Mouse (Mus musculus): ENCODE results near the gene Dars. TPM values are rescaled to one million over a fixed set of nuclear protein-coding genes. Genes with fewer than 3 reads are reported as not detected.
A peak's percentile ranks its signal among the peaks of the same experiment; 100 is the strongest.

The Dars gene
- polyA plus RNA-seq, 1 experiment from 2014 or later = 140 TPM

DNA sequence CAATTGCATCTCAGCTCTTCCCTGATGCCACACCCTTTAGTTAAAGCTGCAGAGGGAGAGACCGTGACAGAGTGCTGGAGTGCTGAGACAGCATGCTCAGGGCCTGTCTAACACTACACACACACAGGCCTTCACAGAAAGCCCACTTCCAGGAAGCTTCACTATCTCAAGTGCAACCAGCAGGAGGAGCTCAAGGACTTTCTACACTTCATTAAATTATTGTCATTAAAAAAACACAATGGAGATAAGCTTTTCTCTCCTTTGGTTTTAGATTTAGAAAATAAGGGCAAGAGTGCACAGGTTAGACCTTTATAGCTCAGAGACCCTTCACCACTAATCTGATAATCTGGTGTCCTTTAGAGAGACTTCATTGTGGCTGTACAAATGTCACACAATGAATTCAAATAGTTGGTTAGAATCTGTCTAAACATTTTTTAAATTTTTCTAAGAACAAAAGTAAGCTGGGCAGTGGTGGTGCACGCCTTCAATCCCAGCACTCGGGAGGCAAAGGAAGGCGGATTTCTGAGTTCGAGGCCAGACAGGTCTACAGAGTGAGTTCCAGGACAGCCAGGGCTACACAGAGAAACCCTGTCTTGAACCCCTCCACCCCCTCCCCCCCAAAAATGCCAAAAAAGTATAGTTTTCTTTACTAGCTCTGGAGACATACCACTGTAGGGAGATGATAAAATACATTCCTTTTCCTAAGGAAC lies 48.3 kb downstream of the Dars start:
- WGBS = 83% methylated on average over 5 of the region's 5 CpGs
- Histone ChIP-seq H3K36me3 (peaks cover 40% of the 10 kb centered on the region), H3K4me3 (no peak overlapping the region), H3K4me2 (no peak overlapping the region), H3K27ac (no peak overlapping the region), H3K27me3 (no peaks in the 10 kb centered on the region), H3K9me3 (no peaks in the 10 kb centered on the region), H3K9ac (no peak overlapping the region), H3K4me1 (no peaks in the 10 kb centered on the region)
- no peak for ATAC-seq (ENCODE audit: insufficient number of reproducible peaks, low FRiP score, low TSS enrichment, low read depth)

DNA sequence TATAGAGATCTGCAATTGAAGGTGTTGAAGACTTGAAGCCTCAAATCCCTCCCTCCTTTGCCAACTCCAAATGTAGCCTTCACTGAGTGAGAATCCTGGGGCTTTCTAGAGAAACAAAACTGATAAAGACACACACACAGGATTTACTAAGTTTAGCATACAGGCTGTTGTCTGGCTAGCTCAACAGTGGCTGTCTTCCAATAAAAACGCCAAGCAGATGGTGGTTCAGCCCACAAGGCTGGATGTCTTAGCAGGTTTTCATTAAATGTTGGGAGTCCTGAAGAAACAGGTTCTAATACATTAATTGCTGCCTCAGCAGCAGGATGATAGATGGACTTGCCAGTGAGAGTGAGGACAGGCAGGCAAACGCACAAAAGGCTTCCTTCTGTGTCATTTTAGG lies 56.6 kb downstream of the Dars start:
- Histone ChIP-seq H3K4me2 (no peak overlapping the region), H3K4me1 (peaks cover 23% of the 10 kb centered on the region), H3K36me3 (peaks cover 28% of the 10 kb centered on the region), H3K9me3 (no peaks in the 10 kb centered on the region), H3K27me3 (no peaks in the 10 kb centered on the region), H3K9ac (no peak overlapping the region), H3K4me3 (no peak overlapping the region), H3K27ac (no peak overlapping the region)
- no peak for ATAC-seq (ENCODE audit: insufficient number of reproducible peaks, low FRiP score, low TSS enrichment, low read depth)
- WGBS = 53% methylated on average over 2 of the region's 2 CpGs

DNA sequence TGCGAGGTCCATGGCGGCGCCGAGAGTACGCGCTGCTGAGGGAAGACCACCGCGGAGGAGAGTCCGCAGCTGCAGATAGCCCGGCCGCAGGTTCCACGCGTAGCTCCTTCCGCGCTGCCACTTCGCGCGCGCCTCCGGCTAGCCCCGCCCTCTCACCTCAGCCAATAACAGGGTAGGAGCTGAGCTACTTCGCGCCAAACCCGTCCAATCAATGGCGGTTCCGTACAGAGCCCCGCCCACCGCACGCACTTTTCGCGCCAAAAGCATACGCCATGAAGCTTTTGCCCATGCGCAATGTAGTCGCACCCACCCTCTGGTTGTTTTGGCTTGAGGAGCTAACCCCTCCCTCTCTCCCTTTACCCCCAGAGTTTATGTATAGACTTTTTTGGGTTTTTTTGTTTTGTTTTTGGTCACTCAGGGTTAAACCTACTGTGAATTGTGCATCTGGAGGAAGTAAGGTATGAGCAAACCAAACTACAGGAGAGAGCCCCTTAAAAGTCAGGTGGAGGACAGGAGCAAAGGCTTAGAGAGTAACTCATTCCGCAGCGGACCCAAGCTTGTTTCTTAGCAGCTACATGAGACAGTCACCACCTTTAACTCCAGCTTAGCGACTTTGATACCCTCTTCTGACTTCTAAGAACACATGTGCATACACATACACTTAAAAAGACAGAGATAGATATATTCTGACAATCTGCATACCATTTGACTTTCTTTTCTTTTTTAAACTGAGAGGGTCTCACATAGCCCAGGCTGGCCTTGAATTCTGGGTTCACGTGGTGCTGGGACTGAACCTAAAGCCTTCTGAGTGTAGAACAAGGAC lies 57.4 kb downstream of the Dars start, which contains the start of gene Mcm6:
Gene Mcm6 (minus strand): TSS at position 111 of the 823 bp plus-strand sequence.
- no peaks in the 10 kb centered on the region for H3K9me3 ChIP-seq
- peaks cover 30% of the 10 kb centered on the region for H3K36me3 ChIP-seq
- H3K27me3 ChIP-seq = no peaks in the 10 kb centered on the region
- H3K4me2 ChIP-seq = peak within 1 kb of the TSS; percentile 59
- WGBS = 2% methylated on average over 38 of the region's 38 CpGs
- peak; percentile 97 for ATAC-seq (ENCODE audit: insufficient number of reproducible peaks, low FRiP score, low TSS enrichment, low read depth)
- H3K4me3 ChIP-seq = peak within 1 kb of the TSS; percentile 87
- peak within 1 kb of the TSS; percentile 97 for H3K27ac ChIP-seq
- H3K4me1 ChIP-seq = peaks cover 23% of the 10 kb centered on the region
- peak within 1 kb of the TSS; percentile 80 for H3K9ac ChIP-seq

DNA sequence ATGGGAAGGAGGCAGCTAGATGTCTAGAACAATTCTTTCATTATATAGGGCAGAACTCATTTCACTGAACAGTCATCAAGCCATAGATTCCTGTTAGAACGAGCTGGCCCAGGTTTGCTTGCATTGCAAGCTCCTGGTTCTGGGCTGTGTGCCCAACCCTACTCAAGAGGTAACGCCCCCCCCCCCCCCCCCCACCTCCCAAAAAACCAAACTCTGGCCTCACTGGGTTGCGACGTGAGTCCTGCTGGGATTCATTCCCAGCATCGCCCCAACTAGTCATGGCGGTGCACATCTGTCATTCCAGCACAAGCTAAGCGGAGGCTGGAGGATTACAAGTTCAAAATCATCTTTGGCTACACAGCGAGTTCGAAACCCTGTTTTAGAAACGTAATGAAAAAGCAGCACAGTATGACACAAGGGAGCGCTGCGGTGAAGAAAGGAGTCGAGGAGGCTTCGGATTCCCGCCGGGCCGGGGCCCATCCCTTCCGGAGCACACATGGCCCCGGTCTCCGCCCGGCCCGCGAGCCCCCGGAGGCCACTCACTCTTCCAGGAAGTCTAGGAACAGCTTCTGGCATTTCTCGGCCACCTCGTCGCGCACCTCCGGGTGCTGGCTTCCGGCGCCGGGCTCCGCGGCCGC lies 58.1 kb downstream of the Dars start:
- Histone ChIP-seq H3K4me2 (peak overlapping the region; percentile 59), H3K4me3 (peak overlapping the region; percentile 87), H3K4me1 (peaks cover 23% of the 10 kb centered on the region), H3K9ac (peak overlapping the region; percentile 80), H3K27ac (peak overlapping the region; percentile 97), H3K9me3 (no peaks in the 10 kb centered on the region), H3K27me3 (no peaks in the 10 kb centered on the region), H3K36me3 (peaks cover 29% of the 10 kb centered on the region)
- peak; percentile 62 for ATAC-seq (ENCODE audit: insufficient number of reproducible peaks, low FRiP score, low TSS enrichment, low read depth)
- under 1% methylated on average over 35 of the region's 35 CpGs for WGBS

DNA sequence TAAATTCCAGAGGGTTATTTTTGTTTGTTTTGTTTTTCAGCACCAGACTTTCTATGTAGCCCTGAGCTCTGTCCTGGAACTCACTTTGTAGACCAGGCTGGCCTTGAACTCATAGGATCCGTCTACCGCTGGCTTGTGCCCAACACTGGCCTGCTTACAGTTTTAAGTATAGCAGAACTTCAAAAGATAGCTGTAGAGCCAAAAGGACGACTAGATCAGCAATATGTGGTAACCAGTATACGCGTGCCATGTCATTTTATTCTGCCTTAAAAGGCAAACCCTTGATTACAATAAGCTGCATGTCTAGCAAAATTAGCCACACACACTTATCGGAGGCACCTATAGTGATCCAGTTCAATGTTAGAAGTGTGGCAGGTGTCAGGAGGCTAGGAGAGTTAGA lies 58.9 kb downstream of the Dars start:
- ATAC-seq (ENCODE audit: insufficient number of reproducible peaks, low FRiP score, low TSS enrichment, low read depth) = no peak
- H3K9me3 ChIP-seq = no peaks in the 10 kb centered on the region
- peaks cover 34% of the 10 kb centered on the region for H3K36me3 ChIP-seq

DNA sequence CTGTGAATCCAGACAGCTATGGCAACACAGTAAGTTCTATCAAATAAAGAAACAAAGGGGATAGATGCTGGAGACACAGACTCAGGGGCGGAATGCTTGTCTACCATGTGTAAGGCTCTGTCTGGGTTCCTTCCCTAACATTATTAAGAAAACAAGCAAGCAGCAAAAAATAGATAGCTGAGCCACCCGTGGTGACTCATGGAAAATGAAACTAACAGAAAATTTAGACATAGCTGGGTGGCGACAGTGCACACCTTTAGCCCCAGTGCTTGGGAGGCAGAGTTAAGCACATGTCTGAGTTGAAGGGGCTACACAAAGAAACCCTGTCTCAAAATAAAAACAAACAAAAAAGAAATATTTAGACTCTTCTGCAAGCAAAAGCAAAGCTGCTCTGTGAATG lies 59.7 kb downstream of the Dars start:
- peaks cover 33% of the 10 kb centered on the region for H3K36me3 ChIP-seq
- no peaks in the 10 kb centered on the region for H3K9me3 ChIP-seq
- no peak overlapping the region for H3K9ac ChIP-seq
- H3K4me3 ChIP-seq = peak overlapping the region; percentile 87; the same call in 1 of the 2 replicates
- no peaks in the 10 kb centered on the region for H3K27me3 ChIP-seq
- H3K27ac ChIP-seq = no peak overlapping the region
- WGBS = 50% methylated on average over 3 of the region's 3 CpGs
- ATAC-seq (ENCODE audit: insufficient number of reproducible peaks, low FRiP score, low TSS enrichment, low read depth) = no peak
- peak overlapping the region; percentile 59 for H3K4me2 ChIP-seq
- peaks cover 23% of the 10 kb centered on the region for H3K4me1 ChIP-seq

More for the DNA sequence above, 58.9 kb downstream of the Dars start:
- Histone ChIP-seq H3K27me3 (no peaks in the 10 kb centered on the region), H3K27ac (0 out of 2 replicates have a peak overlapping the region, but pooled peaks have one; percentile 97), H3K4me3 (peak overlapping the region; percentile 87), H3K4me2 (peak overlapping the region; percentile 59), H3K9ac (0 out of 2 replicates have a peak overlapping the region, but pooled peaks have one; percentile 80), H3K4me1 (peaks cover 23% of the 10 kb centered on the region)
- 58% methylated on average over 6 of the region's 6 CpGs for WGBS

DNA sequence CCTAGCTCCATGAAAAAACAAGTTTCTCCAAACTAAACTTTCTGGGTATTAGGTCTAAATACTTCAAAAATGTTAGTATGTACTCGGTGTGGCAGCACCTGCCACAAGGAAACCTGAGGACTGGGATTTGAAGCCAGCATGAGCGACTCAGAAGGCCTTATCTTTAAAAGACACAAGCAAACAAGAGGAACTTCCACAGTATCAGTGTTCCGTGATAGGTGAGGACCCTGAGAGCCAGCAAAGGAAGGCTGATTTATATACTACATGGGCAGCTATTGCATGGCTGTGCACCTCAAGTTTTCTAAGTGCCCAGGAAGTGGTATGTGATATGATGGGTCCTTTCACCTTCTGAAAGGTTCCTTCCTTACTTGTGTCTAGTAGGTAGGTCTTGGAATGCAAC lies 64.1 kb downstream of the Dars start:
- peaks cover 64% of the 10 kb centered on the region for H3K36me3 ChIP-seq
- no peak overlapping the region for H3K4me3 ChIP-seq
- no peak for ATAC-seq (ENCODE audit: insufficient number of reproducible peaks, low FRiP score, low TSS enrichment, low read depth)
- H3K27me3 ChIP-seq = no peaks in the 10 kb centered on the region
- H3K4me2 ChIP-seq = no peak overlapping the region
- 92% methylated on average over 3 of the region's 3 CpGs for WGBS
- no peak overlapping the region for H3K27ac ChIP-seq
- peaks cover 10% of the 10 kb centered on the region for H3K4me1 ChIP-seq
- no peaks in the 10 kb centered on the region for H3K9me3 ChIP-seq
- no peak overlapping the region for H3K9ac ChIP-seq

DNA sequence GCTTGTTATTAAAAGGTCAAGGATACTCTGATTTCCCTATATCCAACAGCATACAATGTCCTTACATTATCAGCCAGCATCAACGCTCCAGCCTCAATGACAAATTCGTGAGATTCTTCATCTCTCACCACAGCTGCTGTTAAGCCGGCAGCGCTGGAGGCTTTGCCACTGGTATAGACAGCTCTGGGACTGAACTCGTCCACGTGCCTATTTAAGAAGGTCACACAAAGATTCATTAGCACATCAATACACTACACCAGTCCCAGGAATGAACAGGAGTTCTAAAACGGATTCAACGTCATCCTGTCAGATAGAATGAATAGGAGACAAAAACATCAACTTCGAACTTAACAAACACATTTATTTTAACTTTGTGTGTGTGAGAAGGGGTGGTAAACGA lies 72.9 kb downstream of the Dars start:
- 90% methylated on average over 10 of the region's 10 CpGs for WGBS
- H3K36me3 ChIP-seq = peaks cover 84% of the 10 kb centered on the region
- H3K4me2 ChIP-seq = no peak overlapping the region
- no peak overlapping the region for H3K9ac ChIP-seq
- no peaks in the 10 kb centered on the region for H3K4me1 ChIP-seq
- no peak overlapping the region for H3K4me3 ChIP-seq
- no peak overlapping the region for H3K27ac ChIP-seq
- no peak for ATAC-seq (ENCODE audit: insufficient number of reproducible peaks, low FRiP score, low TSS enrichment, low read depth)
- no peaks in the 10 kb centered on the region for H3K27me3 ChIP-seq
- no peaks in the 10 kb centered on the region for H3K9me3 ChIP-seq

DNA sequence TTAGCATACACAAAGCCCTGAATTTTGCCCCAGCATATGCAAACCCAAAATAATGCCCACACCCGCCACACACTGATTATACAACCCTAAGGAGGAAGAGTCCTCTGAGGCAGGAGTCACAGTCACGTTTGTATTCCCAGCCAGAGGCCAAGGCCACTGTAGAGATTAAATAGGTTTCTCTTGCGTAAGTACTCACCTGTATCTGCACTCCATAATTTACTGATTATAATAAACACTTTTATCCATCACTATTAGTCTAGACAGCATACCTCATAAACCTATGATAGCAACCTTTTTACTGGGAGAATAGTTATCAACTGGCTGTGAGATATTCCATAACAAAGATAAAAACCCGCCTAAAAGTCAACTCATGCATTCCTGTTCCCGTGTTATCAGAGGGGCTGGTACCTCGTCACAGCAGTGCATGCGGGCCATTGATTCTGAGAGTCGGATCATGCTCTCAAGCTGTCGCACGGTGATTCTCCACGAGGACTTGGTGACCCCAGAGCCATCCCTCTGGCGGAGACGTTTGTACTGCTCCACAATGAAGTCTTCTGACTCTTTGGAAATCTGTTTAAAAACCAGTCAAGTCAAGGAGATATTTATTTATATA lies 79.4 kb downstream of the Dars start:
- no peak overlapping the region for H3K9ac ChIP-seq
- no peaks in the 10 kb centered on the region for H3K4me1 ChIP-seq
- peaks cover 76% of the 10 kb centered on the region for H3K36me3 ChIP-seq
- 91% methylated on average over 13 of the region's 13 CpGs for whole genome bisulfite sequencing
- H3K9me3 ChIP-seq = no peaks in the 10 kb centered on the region
- ATAC-seq (ENCODE audit: insufficient number of reproducible peaks, low FRiP score, low TSS enrichment, low read depth) = no peak
- H3K27ac ChIP-seq = no peak overlapping the region
- no peak overlapping the region for H3K4me2 ChIP-seq
- no peak overlapping the region for H3K4me3 ChIP-seq
- no peaks in the 10 kb centered on the region for H3K27me3 ChIP-seq

DNA sequence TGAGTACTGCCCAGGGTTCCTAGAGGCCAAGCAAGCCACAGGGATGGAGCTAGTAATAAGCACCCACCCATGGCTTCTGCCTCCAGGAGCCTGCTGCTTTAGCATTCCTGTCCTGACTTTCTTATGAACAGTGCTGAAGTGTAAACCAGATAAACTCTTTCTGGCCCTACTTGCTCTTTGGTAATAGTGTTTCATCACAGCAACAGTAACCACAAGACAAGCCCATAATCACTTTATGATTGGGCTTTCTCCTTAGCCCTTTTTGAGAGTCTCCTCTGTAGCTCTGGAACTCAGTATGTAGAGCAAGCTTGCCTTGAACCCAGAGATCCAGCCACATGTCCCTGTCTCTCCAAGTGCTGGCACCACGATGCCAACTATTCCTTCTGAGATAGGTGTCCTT lies 86.9 kb downstream of the Dars start:
- Histone ChIP-seq H3K9me3 (no peaks in the 10 kb centered on the region), H3K27ac (no peak overlapping the region), H3K4me2 (no peak overlapping the region), H3K4me1 (no peaks in the 10 kb centered on the region), H3K27me3 (no peaks in the 10 kb centered on the region), H3K36me3 (peaks cover 83% of the 10 kb centered on the region), H3K9ac (no peak overlapping the region), H3K4me3 (no peak overlapping the region)
- ATAC-seq (ENCODE audit: insufficient number of reproducible peaks, low FRiP score, low TSS enrichment, low read depth) = no peak
- 91% methylated on average over 1 of the region's 1 CpGs for WGBS

DNA sequence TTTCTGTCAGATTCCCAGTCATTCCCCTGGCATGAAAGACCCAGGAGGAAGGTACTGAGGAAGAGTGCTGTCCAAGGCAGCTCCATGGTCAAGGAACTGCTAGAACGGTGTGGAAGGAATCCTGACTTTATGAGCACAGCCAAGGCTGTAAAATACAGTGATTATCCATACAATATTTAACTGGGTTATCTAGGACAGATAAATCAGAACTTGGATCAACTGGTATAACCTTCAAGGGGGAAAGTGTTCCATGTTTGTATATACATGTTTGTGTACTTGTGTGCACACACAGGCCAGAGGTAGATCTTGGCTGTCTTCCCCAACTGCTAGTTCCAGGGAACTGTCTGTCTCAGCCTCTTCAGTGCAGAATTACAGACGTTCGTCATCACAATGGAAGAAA lies 89.0 kb downstream of the Dars start, which contains the start of gene Lct:
Gene Lct (minus strand): TSS at position 101 of the 400 bp plus-strand sequence.
- 85% methylated on average over 3 of the region's 3 CpGs for WGBS
- H3K27me3 ChIP-seq = no peaks in the 10 kb centered on the region
- H3K4me1 ChIP-seq = no peaks in the 10 kb centered on the region
- H3K9ac ChIP-seq = no peak within 1 kb of the TSS
- ATAC-seq (ENCODE audit: insufficient number of reproducible peaks, low FRiP score, low TSS enrichment, low read depth) = no peak
- peaks cover 62% of the 10 kb centered on the region for H3K36me3 ChIP-seq
- H3K4me3 ChIP-seq = no peak within 1 kb of the TSS
- H3K4me2 ChIP-seq = no peak within 1 kb of the TSS
- H3K9me3 ChIP-seq = no peaks in the 10 kb centered on the region
- no peak within 1 kb of the TSS for H3K27ac ChIP-seq
